Mouse (Mus musculus) lung, adult 2 months (tissue): Measurements from ENCODE around the gene Grik1.

Experiments used
- CTCF ChIP-seq: fragments of 200-500 bp; IDR thresholded peaks from 2 replicates; pipeline ENCODE4 v1.5.1; 2011; ENCODE audit warnings: mild to moderate bottlenecking, low read length, control low read depth; ENCODE audit not compliant: insufficient read depth
- POLR2A ChIP-seq: fragments of 200-500 bp; IDR thresholded peaks from 2 replicates; pipeline ENCODE4 v1.6.1; 2011; ENCODE audit warnings: low read depth, mild to moderate bottlenecking, control low read depth, low read length, borderline replicate concordance; ENCODE audit errors: extremely low read depth

GRCm38 (mm10) chr16:88177364-88177763 lies 112.7 kb downstream of the Grik1 start:
- TF ChIP-seq CTCF (no peak), POLR2A (no peak)
